Mouse (Mus musculus) forebrain, postnatal 0 days (tissue): Measurements from ENCODE around the gene Hist1h2be. TPM values are rescaled to one million over a fixed set of nuclear protein-coding genes. Genes with fewer than 3 reads are reported as not detected.
"Not testable (repeated sequence)": the region's sequence is repeated elsewhere in the genome, so short reads cannot be mapped to it uniquely, and the experiment has no call there.

Source experiments
- ATAC-seq: fragments of 200-750 bp; cut with Nextera tagmentation; 2 replicates; pipeline ENCODE4 v1.8.0; 2017; ENCODE audit warnings: mild to moderate bottlenecking, moderate library complexity
- DNase-seq: peaks from one replicate; pipeline ENCODE4 v3.0.0-alpha.2; 2015
- H3K27ac ChIP-seq: fragments of 300-500 bp; sonication (generic); 2 replicates; pipeline ENCODE4 v1.5.1; 2014; ENCODE audit warnings: low read depth, mild to moderate bottlenecking, antibody characterized with exemption, low read length, moderate library complexity, mixed read lengths
- H3K27me3 ChIP-seq: fragments of 300-500 bp; sonication (generic); 2 replicates; pipeline ENCODE4 v1.6.1; 2014; ENCODE audit warnings: mild to moderate bottlenecking, low read length, mixed read lengths; ENCODE audit not compliant: insufficient read depth
- H3K36me3 ChIP-seq: fragments of 300-500 bp; sonication (generic); 2 replicates; pipeline ENCODE4 v1.6.1; 2014; ENCODE audit warnings: mild to moderate bottlenecking, moderate library complexity; ENCODE audit not compliant: insufficient read depth
- H3K4me1 ChIP-seq: fragments of 300-500 bp; sonication (generic); 2 replicates; pipeline ENCODE4 v1.6.1; 2014; ENCODE audit warnings: antibody characterized with exemption; ENCODE audit not compliant: insufficient read depth
- H3K4me2 ChIP-seq: fragments of 300-500 bp; sonication (generic); 2 replicates; pipeline ENCODE4 v1.6.1; 2014; ENCODE audit warnings: low read depth, mild to moderate bottlenecking, moderate library complexity
- H3K4me3 ChIP-seq: fragments of 300-500 bp; sonication (generic); 2 replicates; pipeline ENCODE4 v1.5.1; 2014; ENCODE audit warnings: low read depth, low read length, mixed read lengths
- H3K9ac ChIP-seq: fragments of 300-500 bp; sonication (generic); 2 replicates; pipeline ENCODE4 v1.6.1; 2014; ENCODE audit warnings: mild to moderate bottlenecking
- H3K9me3 ChIP-seq: fragments of 300-500 bp; sonication (generic); 2 replicates; pipeline ENCODE4 v1.6.1; 2016; ENCODE audit warnings: low read length
- CTCF ChIP-seq: sonication (generic); IDR thresholded peaks from 2 replicates; pipeline ENCODE4 v1.5.1; 2016; ENCODE audit warnings: antibody characterized with exemption, control low read depth, low read depth
- WGBS: fragments of 180-500 bp; shearing (Covaris S2); extraction: QIAGEN DNeasy Blood & Tissue Kit; methylation state at CpG from one replicate; pipeline ENCODE4 v1.1.7; 2014; 5-methylcytosine and 5-hydroxymethylcytosine counted together
- polyA plus RNA-seq: library from polyadenylated mRNA; unstranded; fragments of >200 nt; fragmentation: Nextera tagmentation; extraction: Ambion mirVana; gene quantifications from 2 replicates; pipeline ENCODE4 v1.2.1, GENCODE M21; 2015
- total RNA-seq: library from RNA; depleted of rRNA; stranded (reverse); fragments of >200 nt; gene quantifications from 2 replicates; pipeline ENCODE4 v1.2.3, GENCODE M21; 2014

Hist1h2be gene
- total and polyA plus RNA-seq, 2 experiments from 2014 or later, result 0.31 to 98.5 TPM

- under 1% methylated on average over 18 of the region's 18 CpGs for WGBS
- ATAC-seq (peak; percentile 90), DNase-seq (peak; percentile 93)
- H3K9me3 ChIP-seq, result no peaks in the 10 kb centered on the region
- no peak for TF ChIP-seq CTCF
- peak within 1 kb of the TSS; percentile 60 for H3K9ac ChIP-seq
- H3K36me3 ChIP-seq, result no peaks in the 10 kb centered on the region
- H3K27ac ChIP-seq, result peak within 1 kb of the TSS; percentile 93
- H3K4me3 ChIP-seq, result peak within 1 kb of the TSS; percentile 36
- peaks cover 20% of the 10 kb centered on the region for H3K4me1 ChIP-seq
- H3K4me2 ChIP-seq, result peak within 1 kb of the TSS; percentile 67
- H3K27me3 ChIP-seq, result no peaks in the 10 kb centered on the region
Observed at GRCm38 (mm10) chr13:23571022-23571503, 49.9 kb downstream of the Hist1h2be start, which contains the start of the genes Hist1h2ae and Hist1h2bg. Hist1h2ae (minus strand) TSS chr13:23571220. Hist1h2bg (plus strand) TSS chr13:23571396.

- H3K27me3 ChIP-seq, H3K36me3 ChIP-seq, H3K9me3 ChIP-seq: not testable (repeated sequence)
- peak; percentile 56 for DNase-seq
- peak overlapping the region; percentile 67 for H3K4me2 ChIP-seq
- under 1% methylated on average over 19 of the region's 41 CpGs for WGBS
- peak overlapping the region; percentile 36 for H3K4me3 ChIP-seq
- peak overlapping the region; percentile 60 for H3K9ac ChIP-seq
- ATAC-seq, result peak; percentile 17
- H3K4me1 ChIP-seq, result peaks cover 20% of the 10 kb centered on the region
- H3K27ac ChIP-seq, result peak overlapping the region; percentile 93
Observed at GRCm38 (mm10) chr13:23570261-23571021, 50.5 kb downstream of the Hist1h2be start.

GRCm38 (mm10) chr13:23564482-23564881, 56.4 kb downstream of the Hist1h2be start:
- H3K36me3 ChIP-seq, result no peaks in the 10 kb centered on the region
- no peak overlapping the region for H3K4me2 ChIP-seq
- 88% methylated on average over 2 of the region's 2 CpGs for WGBS
- no peak overlapping the region for H3K4me3 ChIP-seq
- DNase-seq, result no peak
- no peak for ATAC-seq
- no peaks in the 10 kb centered on the region for H3K4me1 ChIP-seq
- no peak for TF ChIP-seq CTCF
- no peaks in the 10 kb centered on the region for H3K9me3 ChIP-seq
- H3K27me3 ChIP-seq, result no peaks in the 10 kb centered on the region
- no peak overlapping the region for H3K9ac ChIP-seq
- no peak overlapping the region for H3K27ac ChIP-seq

- peak overlapping the region; percentile 66 for H3K4me2 ChIP-seq
- peak overlapping the region; percentile 37 for H3K4me3 ChIP-seq
- no peaks in the 10 kb centered on the region for H3K4me1 ChIP-seq
- H3K27me3 ChIP-seq, result no peaks in the 10 kb centered on the region
- H3K9me3 ChIP-seq, result no peaks in the 10 kb centered on the region
- peak overlapping the region; percentile 94 for H3K27ac ChIP-seq
- TF ChIP-seq CTCF, result peak; percentile 67
- peak; percentile 38 for ATAC-seq
- peak overlapping the region; percentile 74 for H3K9ac ChIP-seq
- 2% methylated on average over 18 of the region's 18 CpGs for WGBS
- peak; percentile 89 for DNase-seq
- H3K36me3 ChIP-seq, result no peaks in the 10 kb centered on the region
Observed at GRCm38 (mm10) chr13:23562699-23563462, 58.0 kb downstream of the Hist1h2be start.

GRCm38 (mm10) chr13:23561883-23562659, 58.9 kb downstream of the Hist1h2be start, which contains the start of gene Hist1h3e:
Hist1h3e (minus strand) TSS chr13:23562369.
- H3K4me2 ChIP-seq, result peak within 1 kb of the TSS; percentile 66
- DNase-seq (peak; percentile 99), ATAC-seq (peak; percentile 95)
- H3K4me3 ChIP-seq, result peak within 1 kb of the TSS; percentile 37
- H3K36me3 ChIP-seq, H3K9me3 ChIP-seq, H3K4me1 ChIP-seq, H3K27me3 ChIP-seq: not testable (repeated sequence)
- H3K9ac ChIP-seq, result peak within 1 kb of the TSS; percentile 74
- 2% methylated on average over 47 of the region's 67 CpGs for WGBS
- H3K27ac ChIP-seq, result peak within 1 kb of the TSS; percentile 94

- peak overlapping the region; percentile 37; the same call in 1 of the 2 replicates for H3K4me3 ChIP-seq
- not testable (repeated sequence) for ATAC-seq, H3K27ac ChIP-seq, DNase-seq, H3K36me3 ChIP-seq, H3K9me3 ChIP-seq, H3K4me1 ChIP-seq, H3K27me3 ChIP-seq
- peak overlapping the region; percentile 74 for H3K9ac ChIP-seq
- H3K4me2 ChIP-seq, result peak overlapping the region; percentile 46
- WGBS, result 0% methylated on average over 2 of the region's 5 CpGs
Observed at GRCm38 (mm10) chr13:23561531-23561882, 59.4 kb downstream of the Hist1h2be start.

GRCm38 (mm10) chr13:23560699-23561098, 60.2 kb downstream of the Hist1h2be start:
- not testable (repeated sequence) for H3K4me1 ChIP-seq, H3K36me3 ChIP-seq, H3K4me3 ChIP-seq, H3K27me3 ChIP-seq, H3K27ac ChIP-seq, ATAC-seq, H3K9me3 ChIP-seq, DNase-seq, H3K9ac ChIP-seq, H3K4me2 ChIP-seq
- 21% methylated on average over 2 of the region's 2 CpGs for WGBS
